Mouse (Mus musculus) CH12.LX (cell line): ENCODE data around the gene Acaa1a. TPM values are rescaled to one million over a fixed set of nuclear protein-coding genes. Genes with fewer than 3 reads are reported as not detected.

Experiments used
- DNase-seq: peaks from one replicate; pipeline ENCODE4 v3.0.0-alpha.2; 2013; ENCODE audit errors: extremely low read depth
- H3K27ac ChIP-seq: 2 replicates; pipeline ENCODE4 v1.5.1; 2012; ENCODE audit warnings: low read depth, mild to moderate bottlenecking, control low read depth, moderate library complexity; ENCODE audit not compliant: insufficient read depth
- H3K27me3 ChIP-seq: replicated peaks from 2 replicates; pipeline ENCODE3; 2012; ENCODE audit warnings: inconsistent platforms
- H3K36me3 ChIP-seq, 2 experiments: replicated peaks in 1 of 2; 2 replicates each; pipeline versions ENCODE3 to v1.6.1; 2012; ENCODE audit warnings: inconsistent platforms in 1 of 2, low read length in 1 of 2, mild to moderate bottlenecking in 1 of 2, mixed read lengths in 1 of 2, moderate library complexity in 1 of 2; ENCODE audit not compliant: control insufficient read depth in 1 of 2, insufficient read depth in 1 of 2
- H3K4me1 ChIP-seq, 2 experiments: 2 replicates each; pipeline ENCODE4 v1.6.1; 2012; ENCODE audit warnings: inconsistent platforms in 1 of 2, moderate library complexity in 1 of 2; ENCODE audit not compliant: insufficient read depth in 2 of 2, control insufficient read depth in 1 of 2
- H3K4me2 ChIP-seq: 2 replicates; pipeline ENCODE4 v1.6.1; 2012; ENCODE audit warnings: low read depth, mild to moderate bottlenecking, control low read depth; ENCODE audit not compliant: poor library complexity, insufficient read depth, severe bottlenecking
- H3K4me3 ChIP-seq, 3 experiments: fragments of 150-350 bp in 1 of 3; sonication (generic) in 1 of 3; replicated peaks in 1 of 3; 2 replicates each; pipeline versions ENCODE3 to v1.5.1; 2011 to 2012; ENCODE audit warnings: low read depth in 2 of 3, low read length in 2 of 3, mild to moderate bottlenecking in 2 of 3, moderate library complexity in 2 of 3, control low read depth in 1 of 3, improper control_type of control experiment in 1 of 3, inconsistent platforms in 1 of 3, mixed read lengths in 1 of 3; ENCODE audit not compliant: poor library complexity in 1 of 3
- H3K79me2 ChIP-seq: replicated peaks from 2 replicates; pipeline ENCODE4 v1.6.1; 2012; ENCODE audit warnings: mild to moderate bottlenecking, moderate library complexity; ENCODE audit not compliant: control insufficient read depth, poor library complexity, insufficient read depth, severe bottlenecking; ENCODE audit errors: extremely low read depth
- H3K9ac ChIP-seq: 2 replicates; pipeline ENCODE4 v1.6.1; 2012; ENCODE audit warnings: low read depth, mild to moderate bottlenecking, control low read depth, moderate library complexity; ENCODE audit not compliant: insufficient read depth
- H3K9me3 ChIP-seq: replicated peaks from 2 replicates; pipeline ENCODE3; 2012; ENCODE audit warnings: low read length, inconsistent platforms, mixed read lengths
- BHLHE40 ChIP-seq: IDR thresholded peaks from 2 replicates; pipeline ENCODE4 v1.6.1; 2011; ENCODE audit warnings: mild to moderate bottlenecking, low read depth, low read length, improper control_type of control experiment
- CHD2 ChIP-seq: IDR thresholded peaks from 2 replicates; pipeline ENCODE4 v1.6.1; 2011; ENCODE audit warnings: low read length, improper control_type of control experiment
- E2F4 ChIP-seq: IDR thresholded peaks from 2 replicates; pipeline ENCODE4 v1.6.1; 2011; ENCODE audit warnings: low read depth, low read length, improper control_type of control experiment; ENCODE audit not compliant: insufficient replicate concordance
- ETS1 ChIP-seq: conservative IDR thresholded peaks from 2 replicates; pipeline ENCODE4 v1.6.1; 2012; ENCODE audit warnings: low read depth, mild to moderate bottlenecking, inconsistent platforms, low read length, improper control_type of control experiment, moderate library complexity
- HCFC1 ChIP-seq: IDR thresholded peaks from 2 replicates; pipeline ENCODE4 v1.6.1; 2012; ENCODE audit warnings: low read depth, mild to moderate bottlenecking, inconsistent platforms, low read length, improper control_type of control experiment
- IRF4 ChIP-seq: IDR thresholded peaks from 2 replicates; pipeline ENCODE4 v1.6.1; 2014; ENCODE audit warnings: low read depth, mild to moderate bottlenecking, inconsistent platforms, low read length, improper control_type of control experiment
- JUND ChIP-seq: conservative IDR thresholded peaks from 2 replicates; pipeline ENCODE4 v1.6.1; 2011; ENCODE audit warnings: low read depth, low read length, improper control_type of control experiment
- MAFK ChIP-seq: IDR thresholded peaks from 2 replicates; pipeline ENCODE4 v1.6.1; 2011; ENCODE audit warnings: low read length, improper control_type of control experiment; ENCODE audit not compliant: insufficient replicate concordance
- MAZ ChIP-seq: IDR thresholded peaks from 2 replicates; pipeline ENCODE4 v1.6.1; 2012; ENCODE audit warnings: low read depth, mild to moderate bottlenecking, inconsistent platforms, low read length, improper control_type of control experiment, moderate library complexity
- NELFE ChIP-seq: IDR thresholded peaks from 2 replicates; pipeline ENCODE4 v1.6.1; 2011; ENCODE audit warnings: low read depth, low read length, improper control_type of control experiment
- PAX5 ChIP-seq: IDR thresholded peaks from 2 replicates; pipeline ENCODE4 v1.6.1; 2012; ENCODE audit warnings: low read length, inconsistent platforms, mixed read lengths
- POLR2AphosphoS2 ChIP-seq: IDR thresholded peaks from 2 replicates; pipeline ENCODE4 v1.6.1; 2011; ENCODE audit warnings: low read depth, low read length, improper control_type of control experiment
- TBP ChIP-seq: conservative IDR thresholded peaks from 2 replicates; pipeline ENCODE4 v1.6.1; 2011; ENCODE audit warnings: low read depth, low read length, improper control_type of control experiment
- TCF12 ChIP-seq: IDR thresholded peaks from 2 replicates; pipeline ENCODE4 v1.6.1; 2014; ENCODE audit warnings: low read depth, mild to moderate bottlenecking, inconsistent platforms, low read length, improper control_type of control experiment
- USF1 ChIP-seq: IDR thresholded peaks from 2 replicates; pipeline ENCODE4 v1.6.1; 2014; ENCODE audit warnings: low read depth, mild to moderate bottlenecking, inconsistent platforms, low read length, improper control_type of control experiment
- ZC3H11A ChIP-seq: IDR thresholded peaks from 2 replicates; pipeline ENCODE4 v1.6.1; 2012; ENCODE audit warnings: low read depth, mild to moderate bottlenecking, inconsistent platforms, low read length, improper control_type of control experiment
- ZKSCAN1 ChIP-seq: IDR thresholded peaks from 2 replicates; pipeline ENCODE4 v1.6.1; 2012; ENCODE audit warnings: low read depth, inconsistent platforms, low read length, improper control_type of control experiment, borderline replicate concordance
- ZNF384 ChIP-seq: IDR thresholded peaks from 2 replicates; pipeline ENCODE4 v1.6.1; 2012; ENCODE audit warnings: low read depth, low read length, improper control_type of control experiment, inconsistent platforms
- dilution Hi-C: fragments of 300-500 bp; cut with MboI; formaldehyde crosslinking; loops from 2 replicates; pipeline ENCODE4 v1.14.3; 2020; ENCODE audit warnings: low sequenced_read_pairs; ENCODE audit not compliant: extremely low pct_unique_long_range_greater_than_20kb, extremely low pct_ligation_motif_present
- in situ Hi-C: fragments of 300-500 bp; cut with MboI; formaldehyde crosslinking; loops from 3 replicates; pipeline ENCODE4 v1.14.3; 2019; ENCODE audit warnings: low sequenced_read_pairs, low pct_ligation_motif_present, low pct_unique_long_range_greater_than_20kb, mixed read lengths
- polyA plus RNA-seq: library from polyadenylated mRNA; unstranded; fragments of >175 nt; gene quantifications from 2 replicates; pipeline ENCODE4 v1.2.1, GENCODE M21; 2012; ENCODE audit warnings: low read depth; ENCODE audit not compliant: insufficient read length
- total RNA-seq, 2 experiments: library from RNA; depleted of rRNA; stranded (reverse); fragments of 300-350 nt in 1 of 2; fragments of >200 nt in 1 of 2; gene quantifications; 2 replicates each; pipeline ENCODE4 v1.2.3; 2012 to 2014

Acaa1a gene
- total and polyA plus RNA-seq, 3 experiments, result 22.4 to 57.8 (median 24.4) TPM

- peak overlapping the region; percentile 80; the same call in 1 of the 2 replicates for H3K4me2 ChIP-seq
- in situ Hi-C loops (no loop called here), dilution Hi-C loops (no loop called here)
- H3K27me3 ChIP-seq, result no peaks in the 10 kb centered on the region
- H3K27ac ChIP-seq, result no peak overlapping the region
- H3K9me3 ChIP-seq, result no peaks in the 10 kb centered on the region
- H3K36me3 ChIP-seq, result peaks cover 18 to 45% of the 10 kb centered on the region in 2 experiments
- peaks cover 6 to 42% of the 10 kb centered on the region in 2 experiments for H3K4me1 ChIP-seq
- no peak overlapping the region for H3K4me3 ChIP-seq
- H3K79me2 ChIP-seq, result peaks cover 5% of the 10 kb centered on the region; the same call in 1 of the 2 replicates
- no peak for DNase-seq
- TF ChIP-seq JUND (no peak), HCFC1 (no peak), ETS1 (no peak), ZKSCAN1 (no peak), CHD2 (no peak), USF1 (no peak), ZC3H11A (no peak), MAZ (no peak), ZNF384 (no peak), TBP (no peak), NELFE (no peak), BHLHE40 (no peak), E2F4 (no peak), MAFK (no peak), IRF4 (no peak), TCF12 (no peak), PAX5 (no peak), POLR2AphosphoS2 (no peak)
- TF ChIP-seq, all 38 proteins: peak for 0
- H3K9ac ChIP-seq, result no peak overlapping the region
These were observed 1.1 kb upstream of the Acaa1a start for GRCm38 (mm10) chr9:119338350-119338749.

GRCm38 (mm10) chr9:119339106-119339505 lies 370 bp upstream of the Acaa1a start:
- H3K27me3 ChIP-seq, result no peaks in the 10 kb centered on the region
- H3K9ac ChIP-seq, result peak overlapping the region; percentile 87
- peak overlapping the region; percentile 80 for H3K4me2 ChIP-seq
- in situ Hi-C loops, result no loop called here
- peaks cover 6 to 42% of the 10 kb centered on the region in 2 experiments for H3K4me1 ChIP-seq
- DNase-seq, result no peak
- no peak overlapping the region for H3K27ac ChIP-seq
- TF ChIP-seq ZNF384, result no peak
- 0 out of 2 replicates have a peak, but pooled peaks have one; percentile 2 for TF ChIP-seq HCFC1
- peak; percentile 49; the same call in 1 of the 2 replicates for TF ChIP-seq CHD2
- TF ChIP-seq, all 38 proteins: peak for 2
- H3K4me3 ChIP-seq, result peak overlapping the region; percentile 75 to 94 (median 83)
- dilution Hi-C loops, result no loop called here
- peaks cover 5% of the 10 kb centered on the region; the same call in 1 of the 2 replicates for H3K79me2 ChIP-seq
- H3K9me3 ChIP-seq, result no peaks in the 10 kb centered on the region
- peaks cover 24 to 53% of the 10 kb centered on the region in 2 experiments for H3K36me3 ChIP-seq
